In the genomic region with DNA sequence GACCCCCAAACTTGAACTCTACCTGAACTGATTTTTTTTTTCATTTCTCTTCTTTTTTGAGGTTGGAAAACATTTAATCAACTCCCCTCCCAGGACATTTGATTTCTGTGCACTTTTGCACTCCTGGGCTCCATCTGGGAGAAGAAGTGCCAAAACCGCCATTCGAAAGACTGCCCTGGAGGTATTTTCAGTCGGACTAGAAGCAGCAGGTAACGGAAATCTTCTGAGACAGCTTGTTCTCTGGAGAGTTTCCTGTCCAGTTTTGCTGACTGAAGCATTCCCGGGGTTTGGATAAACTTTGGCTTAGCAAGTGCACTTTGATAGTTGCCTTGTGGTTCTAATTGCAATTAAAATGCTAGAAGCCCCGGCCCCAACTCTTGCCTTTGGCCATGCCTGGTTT, we compare ENCODE assay signal across 27 mouse cellular contexts.
DNase-seq lines count a peak whose midpoint lies in the region; ATAC-seq lines count a peak whose summit lies in the region.
"Had no signal": no experiment of that assay in that cellular context is flagged by ENCODE, and none has a peak within 500 bp of the region (broad histone marks: within the 10 kb centered on the region; RNA-seq: fewer than 3 reads in every experiment).

No protein-coding gene starts in this region.

- H3K36me3 ChIP-seq in kidney, embryonic 16.5 days (ENCODE audit: insufficient read depth, low read length): no peaks in the 10 kb centered on the region
- H3K36me3 ChIP-seq: forebrain, embryonic 10.5 days; limb, embryonic 15.5 days; liver, embryonic 13.5 days; midbrain, embryonic 12.5 days; stomach, embryonic 15.5 days had no signal

- peaks cover 16% of the 10 kb centered on the region for H3K4me1 ChIP-seq in kidney, embryonic 16.5 days (ENCODE audit: insufficient read depth, low read length)
- H3K4me1 ChIP-seq: liver, embryonic 13.5 days; megakaryocyte, embryonic 14.5 days; midbrain, embryonic 12.5 days had no signal

- 33% methylated on average over 6 of the region's 6 CpGs for WGBS in kidney, embryonic 16.5 days

- no peaks in the 10 kb centered on the region for H3K27me3 ChIP-seq in kidney, embryonic 16.5 days (ENCODE audit: insufficient read depth, low read length)
- H3K27me3 ChIP-seq: limb, embryonic 15.5 days; liver, embryonic 13.5 days; megakaryocyte, embryonic 14.5 days; midbrain, embryonic 12.5 days; stomach, embryonic 15.5 days had no signal

- no peak overlapping the region for H3K27ac ChIP-seq in kidney, embryonic 16.5 days (ENCODE audit: low read length)
- H3K27ac ChIP-seq: forebrain, embryonic 10.5 days; gastrocnemius, adult 2 months; liver, embryonic 13.5 days; midbrain, embryonic 12.5 days; stomach, embryonic 15.5 days had no signal

- no peak overlapping the region for H3K4me3 ChIP-seq in kidney, embryonic 16.5 days (ENCODE audit: low read length)
- H3K4me3 ChIP-seq: forebrain, embryonic 10.5 days; gastrocnemius, adult 2 months; limb, embryonic 15.5 days; liver, embryonic 13.5 days; megakaryocyte, embryonic 14.5 days; midbrain, embryonic 12.5 days; myocyte; stomach, embryonic 15.5 days had no signal

- no peak overlapping the region for H3K9ac ChIP-seq in kidney, embryonic 16.5 days (replicated peaks; ENCODE audit: low read length)
- H3K9ac ChIP-seq: limb, embryonic 15.5 days; liver, embryonic 13.5 days; midbrain, embryonic 12.5 days; stomach, embryonic 15.5 days had no signal

- H3K9me3 ChIP-seq in kidney, embryonic 16.5 days (ENCODE audit: low read length): no peaks in the 10 kb centered on the region
- H3K9me3 ChIP-seq: forebrain, embryonic 10.5 days; limb, embryonic 15.5 days; liver, embryonic 13.5 days; megakaryocyte, embryonic 14.5 days; midbrain, embryonic 12.5 days; stomach, embryonic 15.5 days had no signal

- DNase-seq in embryo, embryonic 11 days: peak; percentile 37
- no peak for DNase-seq in embryo, embryonic 9.5 days (ENCODE audit: extremely low spot score)
- DNase-seq in kidney, adult 8-10 months: peak; percentile 8 to 12
- peak; percentile 4 for DNase-seq in right cerebral cortex, adult 18-20 months
- no peak for DNase-seq in right cerebral cortex, postnatal 25 days
- no peak for DNase-seq in gastrocnemius, adult 8-10 months (ENCODE audit: low spot score in 2 of 2)
- no peak for DNase-seq in MN1 (ENCODE audit: low spot score)
- DNase-seq: adrenal gland, postnatal 25 days; cerebellum, adult 2 months; cerebellum, postnatal 14 days; gastrocnemius, adult 2 months; heart, postnatal 14 days; liver, embryonic 13.5 days; lung, adult 18-20 months; lung, postnatal 4 days; right cerebral cortex, postnatal 14 days had no signal

- H3K4me2 ChIP-seq in kidney, embryonic 16.5 days (replicated peaks; ENCODE audit: low read depth, low read length): no peak overlapping the region
- H3K4me2 ChIP-seq: limb, embryonic 15.5 days; liver, embryonic 13.5 days; midbrain, embryonic 12.5 days; stomach, embryonic 15.5 days had no signal

- no peak for ATAC-seq in kidney, embryonic 16.5 days (ENCODE audit: low FRiP score, low TSS enrichment)
- ATAC-seq: forebrain, embryonic 16.5 days; hindbrain, embryonic 16.5 days; intestine, embryonic 16.5 days; lung, postnatal 0 days had no signal

Comparison
In these comparisons a context has a peak if more than half of its experiments do, and no peak if none do; other contexts are left out.
1. DNase-seq: peak in embryo, embryonic 11 days (single experiment), kidney, adult 8-10 months (2 of 2) and right cerebral cortex, adult 18-20 months (single experiment); none in embryo, embryonic 9.5 days (single experiment), right cerebral cortex, postnatal 25 days (single experiment), gastrocnemius, adult 8-10 months (0 of 2) and MN1 (single experiment).